Mouse (Mus musculus) forebrain, embryonic 15.5 days (tissue): ENCODE measurements around the gene Rhbdd2. TPM values are rescaled to one million over a fixed set of nuclear protein-coding genes. Genes with fewer than 3 reads are reported as not detected.

ENCODE experiments used
- ATAC-seq: fragments of 200-750 bp; cut with Nextera tagmentation; replicated peaks from 2 replicates; pipeline ENCODE4 v1.8.0; 2017; ENCODE audit warnings: mild to moderate bottlenecking, moderate TSS enrichment, moderate library complexity
- H3K27ac ChIP-seq: fragments of 300-500 bp; sonication (generic); replicated peaks from 2 replicates; pipeline ENCODE4 v1.5.1; 2015; ENCODE audit warnings: mild to moderate bottlenecking, inconsistent platforms
- H3K27me3 ChIP-seq: fragments of 300-500 bp; sonication (generic); 2 replicates; pipeline ENCODE4 v1.6.1; 2015; ENCODE audit warnings: inconsistent platforms
- H3K36me3 ChIP-seq: fragments of 300-500 bp; sonication (generic); 2 replicates; pipeline ENCODE4 v1.6.1; 2015; ENCODE audit warnings: mild to moderate bottlenecking, inconsistent platforms
- H3K4me1 ChIP-seq: fragments of 300-500 bp; sonication (generic); 2 replicates; pipeline ENCODE4 v1.6.1; 2015; ENCODE audit warnings: inconsistent platforms
- H3K4me2 ChIP-seq: fragments of 300-500 bp; sonication (generic); replicated peaks from 2 replicates; pipeline ENCODE4 v1.6.1; 2015; ENCODE audit warnings: mild to moderate bottlenecking, inconsistent platforms
- H3K4me3 ChIP-seq: fragments of 300-500 bp; sonication (generic); 2 replicates; pipeline ENCODE4 v1.5.1; 2015; ENCODE audit warnings: mild to moderate bottlenecking, inconsistent platforms
- H3K9ac ChIP-seq: fragments of 300-500 bp; sonication (generic); replicated peaks from 2 replicates; pipeline ENCODE4 v1.6.1; 2015; ENCODE audit warnings: mild to moderate bottlenecking, inconsistent platforms
- H3K9me3 ChIP-seq: fragments of 300-500 bp; sonication (generic); 2 replicates; pipeline ENCODE4 v1.6.1; 2016; ENCODE audit warnings: inconsistent platforms
- WGBS: fragments of 180-500 bp; shearing (Covaris S2); methylation state at CpG from one replicate; pipeline ENCODE4 v1.1.7; 2015; ENCODE audit warnings: mixed read lengths; 5-methylcytosine and 5-hydroxymethylcytosine counted together
- polyA plus RNA-seq: library from polyadenylated mRNA; unstranded; fragments of >200 nt; fragmentation: Nextera tagmentation; extraction: Ambion mirVana; gene quantifications from 2 replicates; pipeline ENCODE4 v1.2.1, GENCODE M21; 2015

Gene Rhbdd2
- polyA plus RNA-seq, 1 experiment from 2014 or later, result 61.5 TPM

- no peaks in the 10 kb centered on the region for H3K36me3 ChIP-seq
- no peak for ATAC-seq
- WGBS, result 88% methylated on average over 9 of the region's 9 CpGs
- no peaks in the 10 kb centered on the region for H3K27me3 ChIP-seq
- no peaks in the 10 kb centered on the region for H3K4me1 ChIP-seq
- no peak overlapping the region for H3K27ac ChIP-seq
- H3K9me3 ChIP-seq, result no peaks in the 10 kb centered on the region
- H3K9ac ChIP-seq, result no peak overlapping the region
- H3K4me2 ChIP-seq, result no peak overlapping the region
- no peak overlapping the region for H3K4me3 ChIP-seq
These were observed 16.3 kb downstream of the Rhbdd2 start for GRCm38 (mm10) chr5:135648461-135649308.

- H3K9ac ChIP-seq, result no peak overlapping the region
- no peak overlapping the region for H3K4me2 ChIP-seq
- no peak overlapping the region for H3K27ac ChIP-seq
- H3K4me1 ChIP-seq, result no peaks in the 10 kb centered on the region
- no peaks in the 10 kb centered on the region for H3K36me3 ChIP-seq
- 87% methylated on average over 1 of the region's 1 CpGs for WGBS
- no peaks in the 10 kb centered on the region for H3K27me3 ChIP-seq
- no peak for ATAC-seq
- H3K9me3 ChIP-seq, result no peaks in the 10 kb centered on the region
- H3K4me3 ChIP-seq, result no peak overlapping the region
These were observed 16.9 kb downstream of the Rhbdd2 start for GRCm38 (mm10) chr5:135649309-135649633.

GRCm38 (mm10) chr5:135651536-135651935, 19.1 kb downstream of the Rhbdd2 start:
- ATAC-seq, result no peak
- H3K27ac ChIP-seq, result no peak overlapping the region

GRCm38 (mm10) chr5:135653209-135653608, 20.8 kb downstream of the Rhbdd2 start:
- 91% methylated on average over 2 of the region's 2 CpGs for WGBS
- no peaks in the 10 kb centered on the region for H3K4me1 ChIP-seq

More at GRCm38 (mm10) chr5:135651536-135651935, 19.1 kb downstream of the Rhbdd2 start:
- Histone ChIP-seq H3K27me3 (no peaks in the 10 kb centered on the region), H3K4me2 (no peak overlapping the region), H3K4me1 (no peaks in the 10 kb centered on the region), H3K36me3 (no peaks in the 10 kb centered on the region), H3K4me3 (no peak overlapping the region), H3K9ac (no peak overlapping the region), H3K9me3 (no peaks in the 10 kb centered on the region)
- whole genome bisulfite sequencing, result 74% methylated on average over 3 of the region's 3 CpGs

GRCm38 (mm10) chr5:135656046-135656445, 23.6 kb downstream of the Rhbdd2 start:
- ATAC-seq, result no peak

More at GRCm38 (mm10) chr5:135653209-135653608, 20.8 kb downstream of the Rhbdd2 start:
- no peaks in the 10 kb centered on the region for H3K36me3 ChIP-seq
- no peak overlapping the region for H3K9ac ChIP-seq
- no peak overlapping the region for H3K4me3 ChIP-seq
- H3K9me3 ChIP-seq, result no peaks in the 10 kb centered on the region
- H3K4me2 ChIP-seq, result no peak overlapping the region
- no peak overlapping the region for H3K27ac ChIP-seq
- ATAC-seq, result no peak
- H3K27me3 ChIP-seq, result no peaks in the 10 kb centered on the region

GRCm38 (mm10) chr5:135657128-135657527, 24.7 kb downstream of the Rhbdd2 start:
- Histone ChIP-seq H3K4me2 (no peak overlapping the region), H3K27me3 (no peaks in the 10 kb centered on the region), H3K4me1 (no peaks in the 10 kb centered on the region), H3K36me3 (no peaks in the 10 kb centered on the region), H3K9me3 (no peaks in the 10 kb centered on the region), H3K4me3 (no peak overlapping the region), H3K9ac (no peak overlapping the region), H3K27ac (no peak overlapping the region)
- ATAC-seq, result no peak
- WGBS, result 70% methylated on average over 5 of the region's 5 CpGs

More at GRCm38 (mm10) chr5:135656046-135656445, 23.6 kb downstream of the Rhbdd2 start:
- no peaks in the 10 kb centered on the region for H3K36me3 ChIP-seq
- no peaks in the 10 kb centered on the region for H3K4me1 ChIP-seq
- no peak overlapping the region for H3K4me3 ChIP-seq
- H3K27me3 ChIP-seq, result no peaks in the 10 kb centered on the region
- H3K9ac ChIP-seq, result no peak overlapping the region
- no peak overlapping the region for H3K4me2 ChIP-seq
- no peaks in the 10 kb centered on the region for H3K9me3 ChIP-seq
- 92% methylated on average over 5 of the region's 5 CpGs for WGBS
- no peak overlapping the region for H3K27ac ChIP-seq

GRCm38 (mm10) chr5:135657703-135658373, 25.4 kb downstream of the Rhbdd2 start:
- Histone ChIP-seq H3K9ac (no peak overlapping the region), H3K4me2 (no peak overlapping the region), H3K36me3 (no peaks in the 10 kb centered on the region), H3K27ac (no peak overlapping the region), H3K9me3 (no peaks in the 10 kb centered on the region), H3K4me3 (no peak overlapping the region), H3K27me3 (no peaks in the 10 kb centered on the region), H3K4me1 (no peaks in the 10 kb centered on the region)
- 64% methylated on average over 17 of the region's 17 CpGs for WGBS
- no peak for ATAC-seq

GRCm38 (mm10) chr5:135659956-135660355, 27.5 kb downstream of the Rhbdd2 start:
- Histone ChIP-seq H3K27me3 (no peaks in the 10 kb centered on the region), H3K27ac (no peak overlapping the region), H3K36me3 (no peaks in the 10 kb centered on the region), H3K4me3 (no peak overlapping the region), H3K9me3 (no peaks in the 10 kb centered on the region), H3K4me2 (no peak overlapping the region), H3K4me1 (no peaks in the 10 kb centered on the region), H3K9ac (no peak overlapping the region)
- no peak for ATAC-seq
- 86% methylated on average over 4 of the region's 4 CpGs for WGBS

GRCm38 (mm10) chr5:135660535-135660934, 28.1 kb downstream of the Rhbdd2 start:
- H3K9ac ChIP-seq, result no peak overlapping the region
- no peak overlapping the region for H3K27ac ChIP-seq
- H3K4me3 ChIP-seq, result no peak overlapping the region
- ATAC-seq, result no peak
- H3K4me1 ChIP-seq, result no peaks in the 10 kb centered on the region
- H3K9me3 ChIP-seq, result no peaks in the 10 kb centered on the region
- H3K4me2 ChIP-seq, result no peak overlapping the region
- no peaks in the 10 kb centered on the region for H3K36me3 ChIP-seq
- 86% methylated on average over 7 of the region's 7 CpGs for WGBS
- no peaks in the 10 kb centered on the region for H3K27me3 ChIP-seq

GRCm38 (mm10) chr5:135666890-135667289, 34.5 kb downstream of the Rhbdd2 start:
- Histone ChIP-seq H3K36me3 (no peaks in the 10 kb centered on the region), H3K4me1 (no peaks in the 10 kb centered on the region), H3K27ac (no peak overlapping the region), H3K4me2 (no peak overlapping the region), H3K4me3 (no peak overlapping the region), H3K9me3 (no peaks in the 10 kb centered on the region), H3K27me3 (no peaks in the 10 kb centered on the region), H3K9ac (no peak overlapping the region)
- 87% methylated on average over 5 of the region's 5 CpGs for WGBS
- ATAC-seq, result no peak

GRCm38 (mm10) chr5:135668071-135668470, 35.7 kb downstream of the Rhbdd2 start:
- no peak overlapping the region for H3K4me2 ChIP-seq
- H3K36me3 ChIP-seq, result no peaks in the 10 kb centered on the region
- no peaks in the 10 kb centered on the region for H3K9me3 ChIP-seq
- H3K27me3 ChIP-seq, result no peaks in the 10 kb centered on the region
- no peak for ATAC-seq
- no peak overlapping the region for H3K9ac ChIP-seq
- WGBS, result 82% methylated on average over 7 of the region's 7 CpGs
- H3K4me1 ChIP-seq, result no peaks in the 10 kb centered on the region
- no peak overlapping the region for H3K27ac ChIP-seq
- H3K4me3 ChIP-seq, result no peak overlapping the region

- H3K27me3 ChIP-seq, result no peaks in the 10 kb centered on the region
- no peaks in the 10 kb centered on the region for H3K9me3 ChIP-seq
- H3K27ac ChIP-seq, result no peak within 1 kb of the TSS
- no peak within 1 kb of the TSS for H3K4me3 ChIP-seq
- no peak within 1 kb of the TSS for H3K4me2 ChIP-seq
- no peak within 1 kb of the TSS for H3K9ac ChIP-seq
- ATAC-seq, result no peak
- WGBS, result 22% methylated on average over 9 of the region's 9 CpGs
- H3K4me1 ChIP-seq, result peaks cover 7% of the 10 kb centered on the region
- no peaks in the 10 kb centered on the region for H3K36me3 ChIP-seq
These were observed 37.4 kb downstream of the Rhbdd2 start, which contains the start of gene Por for GRCm38 (mm10) chr5:135669741-135670275. TSS of gene Por (plus strand) at chr5:135670033.
